Mouse (Mus musculus) T-helper 17 cell (primary cell): ENCODE results near the gene Fn3k.

ENCODE experiments used
- in situ Hi-C, 2 experiments: fragments of 300-600 bp; cut with MboI, MseI; formaldehyde crosslinking; loops; 1 replicate in 1 of 2; 2 replicates in 1 of 2; pipeline ENCODE4 v1.15.1; 2025; ENCODE audit warnings: high pct_unique_total_duplicates in 2 of 2

The Fn3k gene

DNA sequence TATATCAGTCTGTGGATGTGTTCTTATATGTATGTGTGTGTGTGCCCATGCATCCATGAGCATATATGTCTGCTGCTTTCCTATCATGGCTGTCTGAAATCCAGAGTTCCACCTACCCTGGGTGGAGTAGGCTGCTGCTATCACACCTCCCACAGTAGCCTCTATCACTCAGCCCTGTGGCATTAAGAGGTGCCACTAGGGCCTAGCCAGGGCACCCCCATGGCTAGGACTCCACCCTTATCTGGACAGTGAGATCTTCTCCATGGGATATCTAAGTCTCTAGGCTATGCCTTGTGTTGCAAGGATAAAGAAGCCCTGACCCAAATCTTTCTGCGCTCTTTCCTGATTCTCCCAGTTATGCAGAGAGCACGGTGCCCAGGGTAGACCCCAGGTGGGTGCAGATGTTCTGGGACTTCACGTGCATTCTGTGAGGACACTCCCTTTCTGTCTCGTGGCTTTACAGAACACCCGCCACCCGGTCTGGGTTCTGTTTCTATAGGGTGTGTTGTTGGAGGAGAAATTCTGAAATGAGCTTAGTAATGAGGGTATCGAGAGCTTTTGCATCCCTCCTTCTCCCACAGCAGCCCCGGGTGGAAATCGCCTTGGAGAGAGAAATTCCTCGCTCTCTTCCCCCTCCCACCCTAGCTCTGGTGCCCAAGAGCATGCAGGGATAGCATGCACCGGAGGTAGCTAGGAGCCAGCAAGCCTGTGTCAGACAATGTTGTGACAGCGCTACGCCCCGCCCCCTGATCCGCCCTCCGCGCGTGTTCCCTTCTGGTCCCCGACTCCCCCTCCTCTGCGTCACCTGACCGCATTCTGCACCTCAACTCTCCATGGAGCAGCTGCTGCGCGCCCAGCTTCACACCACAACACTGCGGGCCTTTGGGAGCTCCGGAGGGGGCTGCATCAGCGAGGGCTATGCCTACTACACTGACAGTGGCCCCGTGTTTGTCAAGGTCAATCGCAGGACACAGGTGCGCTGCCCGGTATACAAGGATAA is at the start of gene Fn3k:
Gene Fn3k (plus strand): TSS at position 758 of the 1,000 bp plus-strand sequence.
- in situ Hi-C loops, result no loop called here

DNA sequence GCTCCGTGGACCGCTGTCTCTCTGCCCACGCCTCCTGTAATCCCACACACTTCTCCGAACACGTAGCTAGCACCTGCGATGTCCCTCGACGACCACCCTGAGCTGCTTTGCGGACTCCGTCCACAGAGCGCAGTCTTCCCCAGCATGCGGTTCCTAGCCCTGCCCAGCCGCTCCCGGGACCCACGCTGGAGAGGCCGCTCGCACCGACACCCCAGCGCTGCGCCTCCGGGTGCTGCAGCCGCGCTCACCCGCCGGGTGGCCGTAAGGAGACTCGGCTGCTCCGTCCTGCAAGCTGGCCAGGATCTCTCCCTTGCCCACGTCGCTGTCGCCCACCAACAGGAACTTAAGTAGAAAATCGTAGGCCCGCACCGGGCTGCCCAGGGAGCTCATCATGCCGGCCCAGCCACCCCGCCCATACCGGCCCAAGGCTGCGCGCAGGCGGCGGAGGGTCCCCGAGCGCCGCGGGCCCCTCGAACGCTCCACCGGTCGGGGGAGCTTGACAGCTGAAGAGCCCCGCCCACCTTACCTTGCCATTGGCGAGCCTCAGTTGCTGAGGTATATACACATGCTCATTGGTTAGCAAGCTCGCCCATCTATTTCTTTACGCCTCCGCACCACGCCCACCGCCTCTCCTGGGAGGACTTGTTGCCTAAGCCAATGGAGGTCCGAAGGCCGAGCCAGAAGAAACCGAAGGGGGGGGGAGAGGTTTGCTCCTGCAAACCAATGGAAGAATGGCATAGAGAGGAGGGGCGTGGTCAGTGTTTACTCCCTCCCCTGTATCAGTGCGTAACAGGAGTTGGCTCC is 46.8 kb upstream of the Fn3k start, which contains the start of gene Rab40b:
Gene Rab40b (minus strand): TSS at position 502 of the 804 bp plus-strand sequence.
- in situ Hi-C loops, result no loop called here

DNA sequence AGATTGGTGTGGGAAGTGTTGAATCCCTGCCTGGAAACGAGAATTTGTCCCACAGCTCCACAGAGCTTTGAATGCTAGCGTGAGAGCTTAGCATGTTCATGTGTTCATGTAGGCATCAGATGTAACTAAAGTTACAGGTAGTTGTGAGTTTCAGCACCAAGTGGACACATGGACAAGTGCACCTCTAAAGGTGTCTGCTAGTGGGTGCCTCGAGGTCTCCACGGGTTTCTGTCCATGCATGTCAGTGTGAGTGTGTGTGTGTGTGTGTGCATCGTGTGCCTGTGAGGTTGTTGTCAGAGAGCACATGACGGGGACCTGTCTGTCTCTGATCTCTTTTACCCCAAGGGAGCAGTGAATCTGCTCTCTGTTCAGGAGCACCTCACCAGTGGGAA is 46.2 kb upstream of the Fn3k start:
- in situ Hi-C loops, result no loop called here

- in situ Hi-C loops, result no loop called here
Measured at GRCm38 (mm10) chr11:121390793-121391192, 43.9 kb upstream of the Fn3k start.

DNA sequence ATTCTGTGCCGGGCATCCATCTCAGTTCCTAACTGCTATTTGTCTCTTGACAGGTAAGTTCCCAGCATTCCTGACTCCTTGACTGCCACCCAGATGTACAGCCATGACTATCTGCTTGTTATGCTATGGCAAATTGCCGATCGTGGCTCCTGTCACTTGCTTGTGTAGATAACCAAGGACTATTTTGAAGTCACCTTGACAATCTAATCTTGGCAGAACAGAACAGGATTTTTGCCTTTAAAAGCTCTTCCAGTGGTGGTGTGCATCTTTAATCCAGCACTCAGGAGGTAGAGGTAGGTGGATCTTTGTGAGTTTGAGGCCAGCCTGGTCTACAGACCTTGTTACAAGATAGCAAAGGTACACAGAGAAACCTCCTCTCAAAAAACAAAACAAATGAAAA is 42.3 kb upstream of the Fn3k start:
- in situ Hi-C loops, result no loop called here

- in situ Hi-C loops, result no loop called here
Measured at GRCm38 (mm10) chr11:121407366-121408155, 27.2 kb upstream of the Fn3k start.

DNA sequence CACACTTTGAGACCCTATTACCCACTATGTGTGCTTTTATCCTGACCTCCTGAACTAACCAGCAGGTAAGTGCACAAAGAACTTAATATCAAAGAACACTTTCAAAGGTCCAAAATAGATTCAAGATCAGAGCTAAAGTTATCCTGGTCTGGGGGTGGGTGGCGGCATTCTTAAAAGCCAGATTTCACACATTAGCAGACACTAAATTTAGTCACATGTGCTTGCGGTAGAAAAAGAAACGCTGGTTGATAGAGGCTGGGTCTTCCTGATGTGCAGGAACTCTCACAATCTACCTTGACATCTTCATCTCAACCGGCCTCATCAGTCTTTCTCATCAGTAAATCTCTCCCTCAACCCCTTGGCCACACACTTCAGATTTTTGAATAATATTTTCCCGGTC is 20.0 kb upstream of the Fn3k start:
- in situ Hi-C loops, result no loop called here

DNA sequence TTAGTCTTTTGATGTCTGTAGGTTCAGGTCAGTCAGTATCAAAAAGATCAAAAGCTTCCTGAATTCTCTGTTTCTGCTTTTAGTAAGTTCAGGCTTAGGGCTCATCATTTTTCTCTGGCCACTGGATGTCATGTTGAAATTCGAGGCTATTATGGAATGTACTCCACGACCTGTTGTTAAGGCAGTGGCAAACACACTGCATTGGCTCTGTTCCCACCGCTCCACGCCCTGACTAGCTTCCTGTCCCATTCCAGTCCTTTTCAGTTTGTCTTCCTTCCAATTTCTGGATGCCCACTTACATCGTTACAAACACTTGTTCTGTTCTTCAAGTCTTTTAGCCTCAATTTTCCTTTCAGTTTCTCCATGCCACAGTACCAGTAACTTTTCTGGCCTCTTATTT is 19.4 kb upstream of the Fn3k start:
- in situ Hi-C loops, result no loop called here

DNA sequence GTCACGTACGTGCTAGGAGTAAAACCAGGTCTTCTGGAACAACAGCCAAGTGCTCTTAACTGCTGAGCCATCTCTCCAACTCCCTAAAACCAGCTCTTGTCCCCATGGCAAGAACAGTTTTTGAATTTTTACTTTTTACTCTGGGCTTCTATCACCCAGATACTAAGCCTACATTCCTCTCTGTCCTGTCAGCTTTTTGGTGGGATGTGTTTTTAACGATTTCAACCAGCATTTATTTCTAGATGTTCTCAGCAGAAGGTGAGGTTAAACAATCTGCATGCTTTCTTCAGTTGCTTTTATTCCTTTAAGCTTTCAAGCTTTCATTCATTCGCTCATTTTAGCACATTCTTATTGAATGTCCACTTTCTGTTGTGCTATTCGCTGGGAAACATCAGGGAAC is 16.7 kb upstream of the Fn3k start:
- in situ Hi-C loops, result no loop called here

DNA sequence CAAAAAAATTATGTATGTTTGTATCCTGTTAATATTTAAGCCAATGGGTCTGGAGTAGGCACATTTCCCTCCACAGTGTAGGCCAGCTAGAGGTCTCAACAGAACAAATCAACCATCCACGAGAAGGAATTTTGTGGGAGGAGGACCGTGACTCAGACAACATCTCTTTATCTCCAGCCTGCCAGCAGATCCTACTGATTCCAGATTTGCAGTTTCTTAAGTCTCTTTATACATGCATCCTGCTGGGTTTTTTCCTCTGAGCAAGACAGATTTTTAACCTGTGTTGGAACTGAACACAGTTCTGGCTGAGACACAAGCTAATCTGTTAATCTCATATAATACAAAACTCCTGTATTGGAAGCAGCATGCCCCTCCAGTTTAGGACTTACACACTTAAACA is 15.8 kb upstream of the Fn3k start:
- in situ Hi-C loops, result no loop called here

- in situ Hi-C loops, result no loop called here
Measured at GRCm38 (mm10) chr11:121420379-121420778, 14.3 kb upstream of the Fn3k start.

GRCm38 (mm10) chr11:121420830-121421552 is 13.7 kb upstream of the Fn3k start, which contains the start of gene Fn3krp:
Gene Fn3krp (plus strand): TSS chr11:121421401.
- in situ Hi-C loops, result no loop called here

GRCm38 (mm10) chr11:121421553-121422173 is 13.1 kb upstream of the Fn3k start:
- in situ Hi-C loops, result no loop called here

- in situ Hi-C loops, result no loop called here
Measured at GRCm38 (mm10) chr11:121433397-121433796, 1.3 kb upstream of the Fn3k start.

DNA sequence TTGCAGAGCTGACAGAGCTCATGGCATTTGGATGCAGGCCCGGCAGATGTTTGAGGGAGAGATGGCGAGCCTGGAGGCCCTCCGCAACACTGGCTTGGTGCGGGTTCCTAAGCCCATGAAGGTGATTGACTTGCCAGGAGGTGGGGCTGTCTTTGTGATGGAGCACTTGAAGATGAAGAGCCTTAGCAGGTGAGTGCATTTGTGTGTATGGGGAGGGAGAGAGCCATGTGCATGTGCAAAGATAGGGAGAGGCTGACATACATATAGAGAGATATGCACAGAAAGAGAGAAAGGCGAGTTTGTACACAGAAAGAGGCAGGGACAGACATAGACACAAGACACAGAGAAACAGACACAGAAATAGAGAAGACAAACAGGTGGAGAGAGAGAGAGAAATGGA is 2.5 kb downstream of the Fn3k start:
- in situ Hi-C loops, result no loop called here

GRCm38 (mm10) chr11:121439686-121440292 is 5.1 kb downstream of the Fn3k start:
- in situ Hi-C loops, result no loop called here

DNA sequence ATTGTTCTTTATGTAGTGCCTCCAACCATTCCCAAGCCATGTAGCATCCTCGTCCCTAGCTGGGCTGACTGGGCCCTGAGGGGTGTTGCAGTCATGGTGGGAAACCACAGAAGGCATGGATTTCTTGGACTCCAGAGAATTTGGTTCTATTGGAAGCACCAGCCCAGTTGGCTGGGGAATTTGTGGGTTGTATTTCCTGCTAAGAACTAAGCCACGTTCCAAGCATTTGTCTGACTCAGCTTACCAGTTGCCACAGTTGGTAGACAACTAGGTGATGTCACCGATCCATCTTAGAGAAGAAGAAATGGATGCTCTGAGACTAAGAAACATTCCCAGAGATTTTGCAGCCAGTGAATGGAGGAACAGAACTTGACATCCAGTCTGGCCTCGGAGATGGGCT is 6.9 kb downstream of the Fn3k start:
- in situ Hi-C loops, result no loop called here

DNA sequence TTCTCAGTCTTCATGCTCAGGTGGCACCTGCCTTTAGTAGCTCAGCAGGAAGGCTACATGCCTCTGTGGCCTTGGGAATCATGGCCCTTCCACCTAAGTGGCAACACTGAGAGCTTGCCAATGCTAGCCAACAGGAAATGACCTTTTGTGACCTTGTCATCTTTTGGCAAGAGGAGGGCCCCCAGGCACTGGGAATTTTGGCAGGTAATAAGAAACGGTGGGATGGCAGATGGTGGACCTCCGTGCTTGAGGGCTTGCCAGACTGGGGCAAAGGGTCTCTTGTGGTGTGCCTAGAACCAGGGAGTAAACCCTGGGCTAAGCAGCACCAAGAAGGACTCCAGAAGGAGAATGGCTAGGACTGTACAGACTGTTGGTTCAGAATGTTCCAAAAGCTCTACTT is 7.4 kb downstream of the Fn3k start:
- in situ Hi-C loops, result no loop called here

- in situ Hi-C loops, result loop anchor here in 1 of 2 experiments (5.0 kb wide), 1 partner anchor 79 kb away; no protein-coding TSS in a partner anchor
Measured at GRCm38 (mm10) chr11:121451216-121451726, 16.6 kb downstream of the Fn3k start.
